Mouse (Mus musculus) neural tube, embryonic 14.5 days (tissue): ENCODE results near the gene Asphd2. TPM values are rescaled to one million over a fixed set of nuclear protein-coding genes. Genes with fewer than 3 reads are reported as not detected.

Experiments
- ATAC-seq: fragments of 200-750 bp; cut with Nextera tagmentation; 2 replicates; pipeline ENCODE4 v1.8.0; 2017; ENCODE audit warnings: low read depth, mild to moderate bottlenecking, moderate TSS enrichment, moderate library complexity
- H3K27ac ChIP-seq: fragments of 300-500 bp; sonication (generic); 2 replicates; pipeline ENCODE4 v1.5.1; 2014; ENCODE audit warnings: low read depth, mild to moderate bottlenecking, control low read depth, low read length, moderate library complexity, mixed read lengths
- H3K27me3 ChIP-seq: fragments of 300-500 bp; sonication (generic); 2 replicates; pipeline ENCODE4 v1.6.1; 2014; ENCODE audit warnings: low read length; ENCODE audit not compliant: control insufficient read depth, insufficient read depth
- H3K36me3 ChIP-seq: fragments of 300-500 bp; sonication (generic); 2 replicates; pipeline ENCODE4 v1.6.1; 2014; ENCODE audit warnings: low read length, mixed read lengths; ENCODE audit not compliant: control insufficient read depth, insufficient read depth
- H3K4me1 ChIP-seq: fragments of 300-500 bp; sonication (generic); 2 replicates; pipeline ENCODE4 v1.6.1; 2014; ENCODE audit warnings: low read length; ENCODE audit not compliant: control insufficient read depth, insufficient read depth
- H3K4me2 ChIP-seq: fragments of 300-500 bp; sonication (generic); 2 replicates; pipeline ENCODE4 v1.6.1; 2014; ENCODE audit warnings: mild to moderate bottlenecking, low read depth, low read length, control low read depth
- H3K4me3 ChIP-seq: fragments of 300-500 bp; sonication (generic); 2 replicates; pipeline ENCODE4 v1.5.1; 2014; ENCODE audit warnings: low read depth, low read length, control low read depth, mixed read lengths
- H3K9ac ChIP-seq: fragments of 300-500 bp; sonication (generic); replicated peaks from 2 replicates; pipeline ENCODE4 v1.6.1; 2014; ENCODE audit warnings: low read depth, mild to moderate bottlenecking, control low read depth, low read length, mixed read lengths
- H3K9me3 ChIP-seq: fragments of 300-500 bp; sonication (generic); 2 replicates; pipeline ENCODE4 v1.6.1; 2016; ENCODE audit warnings: low read length; ENCODE audit not compliant: control insufficient read depth
- WGBS: fragments of 180-500 bp; shearing (Covaris S2); extraction: QIAGEN DNeasy Blood & Tissue Kit; methylation state at CpG from one replicate; pipeline ENCODE4 v1.1.7; 2014; 5-methylcytosine and 5-hydroxymethylcytosine counted together
- polyA plus RNA-seq: library from polyadenylated mRNA; unstranded; fragments of >200 nt; fragmentation: Nextera tagmentation; extraction: Ambion mirVana; gene quantifications from 2 replicates; pipeline ENCODE4 v1.2.1, GENCODE M21; 2014

Gene Asphd2
- polyA plus RNA-seq, 1 experiment from 2014 or later: 49.5 TPM

GRCm38 (mm10) chr5:112335473-112335872, 59.2 kb downstream of the Asphd2 start:
- H3K36me3 ChIP-seq: peaks cover 78% of the 10 kb centered on the region
- H3K4me1 ChIP-seq: no peaks in the 10 kb centered on the region
- no peak overlapping the region for H3K4me3 ChIP-seq
- no peaks in the 10 kb centered on the region for H3K27me3 ChIP-seq
- no peak overlapping the region for H3K9ac ChIP-seq
- 40% methylated on average over 2 of the region's 2 CpGs for WGBS
- no peak overlapping the region for H3K27ac ChIP-seq
- H3K4me2 ChIP-seq: no peak overlapping the region
- H3K9me3 ChIP-seq: no peaks in the 10 kb centered on the region
- no peak for ATAC-seq

Other genes starting within 250 kb of the Asphd2 start
- 0.79 and 2.7 TPM in 2 replicates for gene Cryba4, start 142.3 kb downstream of the Asphd2 start, polyA plus RNA-seq
- gene Crybb1, start 139.1 kb downstream of the Asphd2 start, polyA plus RNA-seq: 3.4 and 4.5 TPM in 2 replicates
- gene Tpst2, start 118.2 kb downstream of the Asphd2 start, polyA plus RNA-seq: 27.1 and 28.1 TPM in 2 replicates
- gene Tfip11, start 68.5 kb downstream of the Asphd2 start, polyA plus RNA-seq: 19.6 and 24.7 TPM in 2 replicates
- gene Srrd, start 51.8 kb downstream of the Asphd2 start, polyA plus RNA-seq: 61.6 and 71.9 TPM in 2 replicates
- gene Hps4, start 51.8 kb downstream of the Asphd2 start, polyA plus RNA-seq: 37.5 and 42.9 TPM in 2 replicates
- gene Gm6583, start 38.8 kb downstream of the Asphd2 start, polyA plus RNA-seq: 0.12 and 0.44 TPM in 2 replicates
- 0.37 and 0.71 TPM in 2 replicates for gene Gm6588, start 54.6 kb upstream of the Asphd2 start, polyA plus RNA-seq
- gene Sez6l, start 182.3 kb upstream of the Asphd2 start, polyA plus RNA-seq: 27.6 and 30.4 TPM in 2 replicates